Mouse (Mus musculus) layer of hippocampus, postnatal 10 days (tissue): ENCODE measurements around the gene Krtap17-1. TPM values are rescaled to one million over a fixed set of nuclear protein-coding genes. Genes with fewer than 3 reads are reported as not detected.

ENCODE experiments used
- DNase-seq, 2 experiments: peaks; one replicate each; pipeline ENCODE4 v3.0.0; 2021; ENCODE audit warnings: low spot score in 2 of 2
- total RNA-seq, 2 experiments: library from RNA; stranded (reverse); gene quantifications; 2 replicates each; pipeline ENCODE4 v1.2.3; 2021

Gene Krtap17-1
- total RNA-seq, 2 experiments from 2014 or later = not detected

- DNase-seq = no peak
Measured at GRCm38 (mm10) chr11:99965961-99966360, 27.8 kb downstream of the Krtap17-1 start.

- no peak for DNase-seq
Measured at GRCm38 (mm10) chr11:99964213-99964612, 29.6 kb downstream of the Krtap17-1 start.

DNA sequence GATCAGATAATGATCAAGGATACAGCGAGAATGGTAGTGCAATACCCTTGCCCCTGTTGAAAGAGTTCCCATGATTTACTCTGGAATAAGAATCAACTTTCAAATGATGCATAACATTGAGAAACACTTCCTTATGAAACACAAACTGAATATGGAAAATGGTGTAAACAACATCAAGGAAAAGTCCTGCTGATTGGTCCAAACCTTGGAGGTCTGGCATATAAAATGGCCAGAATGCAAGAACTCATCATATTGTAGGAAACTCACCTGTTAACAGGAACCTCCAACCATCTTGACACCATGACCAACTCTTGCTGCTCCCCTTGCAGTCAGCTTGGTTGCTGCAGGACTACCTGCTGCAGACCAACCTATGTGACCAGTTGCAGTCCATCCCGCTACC lies 45.6 kb downstream of the Krtap17-1 start, which contains the start of gene Krtap9-5:
TSS of gene Krtap9-5 (plus strand) at position 301 of the 400 bp plus-strand sequence.
- DNase-seq = no peak

Other genes with a start within 250 kb of the Krtap17-1 start
- gene Gm11595, start 221.1 kb downstream of the Krtap17-1 start, total RNA-seq = not detected
- not detected for gene Krtap4-8, start 213.3 kb downstream of the Krtap17-1 start, total RNA-seq
- not detected for gene Krtap4-9, start 208.8 kb downstream of the Krtap17-1 start, total RNA-seq
- not detected for gene Gm11596, start 200.5 kb downstream of the Krtap17-1 start, total RNA-seq
- not detected for gene Gm11569, start 195.1 kb downstream of the Krtap17-1 start, total RNA-seq
- gene Gm11554, start 189.5 kb downstream of the Krtap17-1 start, total RNA-seq = not detected
- gene Krtap4-13, start 184.1 kb downstream of the Krtap17-1 start, total RNA-seq = not detected
- not detected for gene Gm11564, start 178.3 kb downstream of the Krtap17-1 start, total RNA-seq
- not detected for gene 2300003K06Rik, start 155.9 kb downstream of the Krtap17-1 start, total RNA-seq
- not detected for gene Krtap4-16, start 142.4 kb downstream of the Krtap17-1 start, total RNA-seq
- gene Gm11568, start 136.1 kb downstream of the Krtap17-1 start, total RNA-seq = not detected
- gene Gm11559, start 129.5 kb downstream of the Krtap17-1 start, total RNA-seq = not detected
- gene Krtap9-1, start 120.6 kb downstream of the Krtap17-1 start, total RNA-seq = not detected
- gene Gm11567, start 114.8 kb downstream of the Krtap17-1 start, total RNA-seq = not detected
- gene Krtap31-1, start 86.1 kb downstream of the Krtap17-1 start, total RNA-seq = not detected
- not detected for gene Gm11565, start 79.2 kb downstream of the Krtap17-1 start, total RNA-seq
- not detected for gene Krtap31-2, start 57.7 kb downstream of the Krtap17-1 start, total RNA-seq
- gene Krtap9-5, start 45.5 kb downstream of the Krtap17-1 start, total RNA-seq = not detected
- gene Krtap29-1, start 14.9 kb downstream of the Krtap17-1 start, total RNA-seq = not detected
- gene Krtap16-1, start 7.4 kb downstream of the Krtap17-1 start, total RNA-seq = not detected
- not detected for gene Krt33a, start 22.2 kb upstream of the Krtap17-1 start, total RNA-seq
- gene Krt33b, start 35.9 kb upstream of the Krtap17-1 start, total RNA-seq = not detected
- gene Krt34, start 47.6 kb upstream of the Krtap17-1 start, total RNA-seq = not detected
- gene Krt31, start 56.6 kb upstream of the Krtap17-1 start, total RNA-seq = not detected
- gene Krt32, start 94.2 kb upstream of the Krtap17-1 start, total RNA-seq = not detected
- gene Krt35, start 102.2 kb upstream of the Krtap17-1 start, total RNA-seq = not detected
- gene Krt36, start 111.6 kb upstream of the Krtap17-1 start, total RNA-seq = not detected
- gene Krt13, start 127.6 kb upstream of the Krtap17-1 start, total RNA-seq = not detected
- gene Krt15, start 141.9 kb upstream of the Krtap17-1 start, total RNA-seq = 1 to 10 TPM; 1.1 to 1.5 TPM
- 1 to 10 TPM in 1 of 2 experiments, under 1 TPM in 1; 0.64 to 1.0 TPM for gene Krt19, start 154.7 kb upstream of the Krtap17-1 start, total RNA-seq
- gene Krt9, start 199.3 kb upstream of the Krtap17-1 start, total RNA-seq = 1 to 10 TPM; 1.1 to 1.2 TPM
- under 1 TPM in 1 of 2 experiments, not detected in 1; 0.43 TPM for gene Krt14, start 213.6 kb upstream of the Krtap17-1 start, total RNA-seq